Mouse (Mus musculus): ENCODE data around the gene Mogat2. TPM values are rescaled to one million over a fixed set of nuclear protein-coding genes. Genes with fewer than 3 reads are reported as not detected.

The Mogat2 gene
- polyA plus RNA-seq (2015; fragmentation: Nextera tagmentation; extraction: Ambion mirVana), result 4.9 and 5.1 TPM in 2 replicates

GRCm38 (mm10) chr7:99238417-99238816, at the start of gene Mogat2:
TSS of gene Mogat2 (minus strand) at chr7:99238619.
- ATAC-seq (ENCODE audit: insufficient number of reproducible peaks, insufficient read depth, low FRiP score, low TSS enrichment, low read depth), result no peak
- H3K4me3 ChIP-seq, result peak within 1 kb of the TSS; percentile 9
- H3K9ac ChIP-seq, result 0 out of 2 replicates have a peak within 1 kb of the TSS, but pooled peaks have one; percentile 21
- peaks cover 26% of the 10 kb centered on the region for H3K27me3 ChIP-seq
- peaks cover 44% of the 10 kb centered on the region for H3K4me1 ChIP-seq
- 8% methylated on average over 13 of the region's 13 CpGs for WGBS
- H3K27ac ChIP-seq, result no peak within 1 kb of the TSS
- H3K9me3 ChIP-seq, result no peaks in the 10 kb centered on the region
- H3K36me3 ChIP-seq, result no peaks in the 10 kb centered on the region
- H3K4me2 ChIP-seq, result peak within 1 kb of the TSS; percentile 50

DNA sequence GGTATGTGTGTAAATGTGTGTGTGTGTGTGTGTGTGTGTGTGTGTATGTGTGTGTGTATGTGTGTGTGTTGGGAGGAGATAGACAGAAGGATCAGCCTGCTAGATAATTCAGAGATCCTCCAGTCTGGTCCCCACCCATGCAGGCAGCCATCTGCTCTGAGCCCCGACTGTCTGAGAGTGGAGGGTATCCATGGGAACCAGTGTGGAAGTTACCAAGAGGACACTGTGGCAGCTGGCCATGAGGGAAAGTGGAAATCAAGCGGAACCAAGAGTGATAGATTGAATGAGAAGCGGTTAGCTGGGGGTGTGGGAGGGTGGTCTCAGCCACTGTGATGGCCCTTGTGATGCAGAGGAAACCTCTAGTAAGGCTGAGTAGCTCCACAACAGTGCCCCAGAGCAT, 48.9 kb upstream of the Mogat2 start:
- Histone ChIP-seq H3K9ac (no peak overlapping the region), H3K27ac (no peak overlapping the region), H3K9me3 (no peaks in the 10 kb centered on the region), H3K4me3 (no peak overlapping the region), H3K4me2 (no peak overlapping the region), H3K27me3 (peaks cover 9% of the 10 kb centered on the region; the same call in 1 of the 2 replicates), H3K4me1 (peaks cover 20% of the 10 kb centered on the region), H3K36me3 (no peaks in the 10 kb centered on the region)
- WGBS, result 79% methylated on average over 3 of the region's 3 CpGs
- no peak for ATAC-seq (ENCODE audit: insufficient number of reproducible peaks, insufficient read depth, low FRiP score, low TSS enrichment, low read depth)

DNA sequence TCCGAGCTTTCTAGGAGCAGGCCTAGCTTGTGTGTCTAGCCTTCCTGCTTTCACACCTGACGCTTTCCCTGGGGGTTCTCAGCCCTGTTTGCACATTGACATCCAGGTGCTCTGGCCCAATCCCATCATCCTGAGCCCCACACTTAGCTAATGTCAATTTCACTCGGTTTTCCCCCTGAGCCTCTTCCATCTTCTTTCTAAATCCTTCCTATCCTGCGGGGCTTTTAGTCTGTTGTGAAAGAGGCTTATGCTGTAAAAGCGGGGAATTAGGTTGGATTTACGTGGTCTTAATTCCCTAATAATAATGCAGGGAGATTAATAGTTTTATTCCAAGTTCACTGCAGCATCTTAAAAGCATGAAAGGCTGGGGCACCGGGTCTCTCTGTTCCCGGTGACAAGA, 41.2 kb upstream of the Mogat2 start:
- Histone ChIP-seq H3K4me2 (no peak overlapping the region), H3K9me3 (no peaks in the 10 kb centered on the region), H3K36me3 (no peaks in the 10 kb centered on the region), H3K4me1 (no peaks in the 10 kb centered on the region), H3K4me3 (no peak overlapping the region), H3K27ac (no peak overlapping the region), H3K27me3 (no peaks in the 10 kb centered on the region), H3K9ac (no peak overlapping the region)
- WGBS, result 52% methylated on average over 8 of the region's 8 CpGs
- no peak for ATAC-seq (ENCODE audit: insufficient number of reproducible peaks, insufficient read depth, low FRiP score, low TSS enrichment, low read depth)

GRCm38 (mm10) chr7:99278309-99278708, 39.9 kb upstream of the Mogat2 start:
- no peak overlapping the region for H3K4me2 ChIP-seq
- no peak overlapping the region for H3K27ac ChIP-seq
- H3K4me1 ChIP-seq, result no peaks in the 10 kb centered on the region
- H3K36me3 ChIP-seq, result no peaks in the 10 kb centered on the region
- no peak for ATAC-seq (ENCODE audit: insufficient number of reproducible peaks, insufficient read depth, low FRiP score, low TSS enrichment, low read depth)
- H3K9ac ChIP-seq, result no peak overlapping the region
- no peaks in the 10 kb centered on the region for H3K9me3 ChIP-seq
- WGBS, result 87% methylated on average over 8 of the region's 8 CpGs
- no peak overlapping the region for H3K4me3 ChIP-seq
- H3K27me3 ChIP-seq, result 0 out of 2 replicates have a peak, but pooled peaks cover 6% of the 10 kb centered on the region

DNA sequence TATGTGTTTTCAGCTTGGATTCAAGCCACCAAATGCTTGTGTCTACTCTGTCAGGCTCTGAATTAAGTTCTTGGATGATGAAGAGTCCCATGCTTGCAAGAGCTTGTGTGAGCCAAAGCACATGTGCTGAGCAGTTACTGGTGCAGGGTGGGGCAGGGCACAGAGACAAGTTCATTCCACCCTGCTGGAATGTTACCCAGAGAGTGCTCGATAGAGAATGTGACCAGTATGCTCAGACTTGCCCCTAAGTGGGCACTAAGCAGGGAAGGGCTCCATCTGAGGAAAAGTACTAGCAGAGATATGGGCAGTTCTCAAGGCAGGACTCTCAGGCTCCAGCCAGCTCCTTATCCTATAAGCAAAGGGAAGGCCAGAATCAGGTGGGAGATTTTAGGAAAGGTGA, 38.3 kb upstream of the Mogat2 start:
- H3K36me3 ChIP-seq, result no peaks in the 10 kb centered on the region
- H3K27ac ChIP-seq, result no peak overlapping the region
- H3K4me2 ChIP-seq, result no peak overlapping the region
- no peak overlapping the region for H3K9ac ChIP-seq
- WGBS, result 67% methylated on average over 1 of the region's 1 CpGs
- H3K4me3 ChIP-seq, result no peak overlapping the region
- H3K4me1 ChIP-seq, result no peaks in the 10 kb centered on the region
- peaks cover 11% of the 10 kb centered on the region for H3K27me3 ChIP-seq
- H3K9me3 ChIP-seq, result no peaks in the 10 kb centered on the region
- no peak for ATAC-seq (ENCODE audit: insufficient number of reproducible peaks, insufficient read depth, low FRiP score, low TSS enrichment, low read depth)

DNA sequence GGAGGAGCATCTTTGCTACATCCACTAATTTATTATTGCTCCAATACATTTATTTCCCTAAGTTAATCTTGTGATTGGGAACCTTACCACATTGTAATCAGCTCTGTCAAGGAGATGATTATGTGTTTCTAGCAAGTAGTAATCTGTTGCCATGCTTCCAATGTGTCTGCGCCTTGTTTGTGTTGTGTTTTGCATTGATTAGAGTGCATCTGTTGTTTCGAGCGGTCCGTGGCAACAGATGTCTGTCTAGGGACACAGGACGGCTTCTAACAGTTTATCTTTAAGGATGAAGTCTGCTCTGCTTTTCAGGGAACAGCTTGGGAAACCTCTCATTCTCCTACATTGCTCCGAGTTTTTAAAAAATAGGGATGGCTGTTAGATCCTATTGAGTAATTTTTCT, 36.7 kb upstream of the Mogat2 start:
- Histone ChIP-seq H3K4me2 (no peak overlapping the region), H3K4me3 (no peak overlapping the region), H3K36me3 (no peaks in the 10 kb centered on the region), H3K4me1 (no peaks in the 10 kb centered on the region), H3K9me3 (no peaks in the 10 kb centered on the region), H3K27ac (no peak overlapping the region), H3K27me3 (peaks cover 27% of the 10 kb centered on the region), H3K9ac (no peak overlapping the region)
- ATAC-seq (ENCODE audit: insufficient number of reproducible peaks, insufficient read depth, low FRiP score, low TSS enrichment, low read depth), result no peak
- WGBS, result 60% methylated on average over 6 of the region's 6 CpGs

- H3K27ac ChIP-seq, result no peak overlapping the region
- H3K9me3 ChIP-seq, result no peaks in the 10 kb centered on the region
- H3K4me2 ChIP-seq, result no peak overlapping the region
- WGBS, result 64% methylated on average over 9 of the region's 9 CpGs
- H3K4me3 ChIP-seq, result no peak overlapping the region
- no peak overlapping the region for H3K9ac ChIP-seq
- H3K4me1 ChIP-seq, result peaks cover 28% of the 10 kb centered on the region
- no peaks in the 10 kb centered on the region for H3K36me3 ChIP-seq
- no peak for ATAC-seq (ENCODE audit: insufficient number of reproducible peaks, insufficient read depth, low FRiP score, low TSS enrichment, low read depth)
- H3K27me3 ChIP-seq, result peaks cover 62% of the 10 kb centered on the region
Observed at GRCm38 (mm10) chr7:99271630-99272029, 33.2 kb upstream of the Mogat2 start.

DNA sequence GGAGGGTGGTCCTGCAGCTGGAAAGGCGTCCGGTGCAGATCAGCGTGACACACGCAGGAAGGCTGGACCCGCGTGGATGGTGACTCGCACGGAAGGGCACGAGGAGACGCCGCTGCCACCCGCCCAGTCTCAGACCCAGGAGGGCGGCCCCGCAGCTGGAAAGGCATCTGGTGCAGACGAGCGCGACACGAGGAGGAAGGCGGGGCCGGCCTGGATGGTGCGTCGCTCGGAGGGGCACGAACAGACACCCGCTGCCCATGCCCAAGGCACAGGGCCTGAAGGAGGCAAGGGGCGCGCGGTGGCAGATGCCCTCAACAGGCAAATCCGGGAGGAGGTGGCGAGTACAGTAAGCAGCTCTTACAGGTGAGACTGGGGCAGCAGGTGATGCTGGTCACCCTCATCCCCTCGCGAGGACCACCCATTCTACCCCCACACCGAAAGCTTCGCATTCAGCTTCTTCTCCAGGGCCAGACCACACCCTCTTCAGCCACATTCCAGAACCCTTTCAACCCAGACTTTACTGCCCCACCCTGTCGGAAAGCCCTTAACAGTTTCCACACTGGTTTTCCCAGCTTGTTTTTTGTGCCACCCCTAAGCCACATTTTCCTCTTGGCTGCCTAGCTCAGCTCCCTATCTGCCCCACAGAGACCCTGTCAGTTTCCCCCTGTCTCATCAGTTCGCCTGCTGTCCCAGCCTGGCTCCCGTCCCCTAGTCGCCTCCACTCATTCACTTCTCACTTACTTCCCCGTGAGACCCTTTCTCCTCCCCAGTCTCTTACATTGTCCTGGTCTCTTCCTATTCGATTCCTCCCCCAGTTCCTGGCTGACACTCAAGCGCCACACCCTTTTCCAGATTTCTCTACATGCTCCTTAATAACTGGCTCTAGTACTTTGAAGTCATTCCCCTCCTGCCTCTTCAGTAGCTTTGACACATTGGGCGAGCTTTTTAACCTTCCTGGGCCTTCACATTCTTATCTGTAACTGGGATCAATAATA, 30.8 kb upstream of the Mogat2 start:
- 5% methylated on average over 42 of the region's 42 CpGs for WGBS
- Histone ChIP-seq H3K4me3 (peak overlapping the region; percentile 52), H3K4me2 (peak overlapping the region; percentile 86), H3K4me1 (peaks cover 28% of the 10 kb centered on the region), H3K27me3 (peaks cover 81% of the 10 kb centered on the region), H3K27ac (no peak overlapping the region), H3K9ac (peak overlapping the region; percentile 61; the same call in 1 of the 2 replicates), H3K9me3 (no peaks in the 10 kb centered on the region), H3K36me3 (no peaks in the 10 kb centered on the region)
- ATAC-seq (ENCODE audit: insufficient number of reproducible peaks, insufficient read depth, low FRiP score, low TSS enrichment, low read depth), result no peak

DNA sequence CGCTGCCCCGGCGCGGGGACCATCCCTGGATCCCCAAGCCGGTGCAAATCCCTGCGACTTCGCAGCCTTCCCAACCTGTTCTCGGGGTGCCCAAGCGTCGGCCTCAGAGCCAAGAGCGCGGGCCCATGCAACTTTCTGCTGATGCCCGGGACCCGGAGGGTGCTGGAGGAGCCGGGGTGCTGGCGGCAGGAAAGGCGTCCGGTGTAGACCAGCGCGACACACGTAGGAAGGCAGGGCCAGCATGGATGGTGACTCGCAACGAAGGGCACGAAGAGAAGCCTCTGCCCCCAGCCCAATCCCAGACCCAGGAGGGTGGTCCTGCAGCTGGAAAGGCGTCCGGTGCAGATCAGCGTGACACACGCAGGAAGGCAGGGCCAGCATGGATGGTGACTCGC, 30.1 kb upstream of the Mogat2 start:
- Histone ChIP-seq H3K9me3 (no peaks in the 10 kb centered on the region), H3K27me3 (peaks cover 79% of the 10 kb centered on the region), H3K36me3 (no peaks in the 10 kb centered on the region), H3K27ac (no peak overlapping the region), H3K4me2 (peak overlapping the region; percentile 86), H3K4me3 (peak overlapping the region; percentile 52), H3K9ac (peak overlapping the region; percentile 61), H3K4me1 (peaks cover 28% of the 10 kb centered on the region)
- no peak for ATAC-seq (ENCODE audit: insufficient number of reproducible peaks, insufficient read depth, low FRiP score, low TSS enrichment, low read depth)
- under 1% methylated on average over 29 of the region's 29 CpGs for WGBS

DNA sequence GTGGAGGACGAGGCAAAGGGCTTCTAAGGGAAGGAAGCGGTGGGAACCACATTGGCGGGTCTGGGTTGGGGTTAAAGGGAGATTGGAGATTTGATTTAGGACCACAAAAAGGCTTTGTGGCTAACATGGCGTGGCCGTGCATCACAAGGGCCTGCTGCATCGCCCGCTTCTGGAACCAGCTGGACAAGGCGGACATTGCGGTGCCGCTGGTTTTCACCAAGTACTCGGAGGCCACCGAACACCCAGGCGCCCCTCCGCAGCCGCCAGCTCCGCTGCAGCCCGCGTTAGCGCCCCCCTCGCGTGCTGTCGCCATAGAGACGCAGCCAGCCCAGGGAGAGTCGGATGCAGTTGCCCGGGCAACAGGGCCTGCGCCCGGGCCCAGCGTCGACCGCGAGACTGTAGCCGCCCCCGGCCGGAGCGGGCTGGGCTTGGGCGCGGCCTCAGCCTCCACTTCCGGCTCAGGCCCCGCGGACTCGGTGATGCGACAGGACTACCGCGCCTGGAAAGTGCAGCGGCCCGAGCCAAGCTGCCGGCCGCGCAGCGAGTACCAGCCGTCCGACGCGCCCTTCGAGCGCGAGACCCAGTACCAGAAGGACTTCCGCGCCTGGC, 29.6 kb upstream of the Mogat2 start:
- WGBS, result under 1% methylated on average over 57 of the region's 59 CpGs
- no peak overlapping the region for H3K27ac ChIP-seq

DNA sequence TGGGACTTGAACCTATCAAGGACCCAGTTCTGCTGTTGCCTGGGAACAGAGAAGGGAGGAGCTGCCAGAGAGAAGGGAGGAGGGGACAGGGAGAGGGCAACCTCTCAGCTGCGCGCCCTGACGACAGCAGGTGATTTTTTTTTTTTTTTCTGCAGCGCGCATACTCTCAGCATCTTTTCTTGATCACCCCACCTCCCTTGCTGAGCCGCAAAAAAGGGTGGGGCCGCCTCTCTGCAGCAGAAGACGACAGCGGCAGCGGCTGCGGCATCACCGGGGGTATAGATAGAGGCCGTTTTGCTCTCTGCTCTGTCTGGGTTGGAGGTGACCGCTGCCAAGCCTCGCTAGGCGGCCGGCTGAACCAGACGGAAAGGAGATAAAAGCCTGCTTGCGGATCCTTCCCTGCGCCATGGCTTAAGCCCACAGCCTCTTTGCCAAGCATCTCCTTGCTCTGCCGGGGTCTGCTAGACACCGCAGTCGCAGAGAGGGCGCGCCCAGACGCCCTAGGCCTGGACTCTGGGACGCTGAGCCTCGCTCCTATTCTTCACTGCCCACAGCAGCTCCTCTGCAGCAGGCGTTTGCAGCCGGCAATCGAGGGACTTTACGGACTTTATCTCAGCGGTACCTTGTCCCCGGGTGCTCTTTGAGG, 29.0 kb upstream of the Mogat2 start, which contains the start of gene Map6:
Map6 (plus strand) TSS at position 197 of the 646 bp plus-strand sequence.
- Histone ChIP-seq H3K4me3 (peak within 1 kb of the TSS; percentile 52), H3K4me1 (peaks cover 28% of the 10 kb centered on the region), H3K36me3 (no peaks in the 10 kb centered on the region), H3K4me2 (peak within 1 kb of the TSS; percentile 86), H3K27me3 (peaks cover 77% of the 10 kb centered on the region), H3K27ac (no peak within 1 kb of the TSS), H3K9ac (peak within 1 kb of the TSS; percentile 61), H3K9me3 (no peaks in the 10 kb centered on the region)
- 2% methylated on average over 33 of the region's 34 CpGs for WGBS
- ATAC-seq (ENCODE audit: insufficient number of reproducible peaks, insufficient read depth, low FRiP score, low TSS enrichment, low read depth), result no peak

More for the DNA sequence above, 29.6 kb upstream of the Mogat2 start:
- H3K9me3 ChIP-seq, result no peaks in the 10 kb centered on the region
- no peaks in the 10 kb centered on the region for H3K36me3 ChIP-seq
- peak overlapping the region; percentile 61 for H3K9ac ChIP-seq
- peaks cover 79% of the 10 kb centered on the region for H3K27me3 ChIP-seq
- peaks cover 28% of the 10 kb centered on the region for H3K4me1 ChIP-seq
- peak; percentile 60 for ATAC-seq (ENCODE audit: insufficient number of reproducible peaks, insufficient read depth, low FRiP score, low TSS enrichment, low read depth)
- peak overlapping the region; percentile 86 for H3K4me2 ChIP-seq
- peak overlapping the region; percentile 52 for H3K4me3 ChIP-seq
